Mouse (Mus musculus): ENCODE measurements around the gene Pmp22.
A peak's percentile ranks its signal among the peaks of the same experiment; 100 is the strongest.

Gene Pmp22

GRCm38 (mm10) chr11:63128784-63129183 is at the start of gene Pmp22:
Gene Pmp22 (plus strand): TSS chr11:63128982.
- DNase-seq: no peak

- DNase-seq: no peak
These were observed 44.2 kb upstream of the Pmp22 start for GRCm38 (mm10) chr11:63084536-63084935.

- DNase-seq: no peak
These were observed 40.1 kb upstream of the Pmp22 start for GRCm38 (mm10) chr11:63088672-63089071.

- DNase-seq: peak; percentile 42
These were observed 38.6 kb upstream of the Pmp22 start for GRCm38 (mm10) chr11:63090210-63090609.

- no peak for DNase-seq
These were observed 37.8 kb upstream of the Pmp22 start for GRCm38 (mm10) chr11:63090986-63091385.

GRCm38 (mm10) chr11:63092271-63092670 is 36.5 kb upstream of the Pmp22 start:
- peak; percentile 50 for DNase-seq

- peak; percentile 12 for DNase-seq
These were observed 35.2 kb upstream of the Pmp22 start for GRCm38 (mm10) chr11:63093601-63094000.

GRCm38 (mm10) chr11:63094496-63094895 is 34.3 kb upstream of the Pmp22 start:
- no peak for DNase-seq

GRCm38 (mm10) chr11:63098016-63098415 is 30.8 kb upstream of the Pmp22 start:
- no peak for DNase-seq

- DNase-seq: no peak
These were observed 29.4 kb upstream of the Pmp22 start for GRCm38 (mm10) chr11:63099390-63099789.

- DNase-seq: no peak
These were observed 25.5 kb upstream of the Pmp22 start for GRCm38 (mm10) chr11:63103256-63103655.

- no peak for DNase-seq
These were observed 24.8 kb upstream of the Pmp22 start for GRCm38 (mm10) chr11:63104026-63104425.

- no peak for DNase-seq
These were observed 19.5 kb upstream of the Pmp22 start for GRCm38 (mm10) chr11:63109230-63109775.

GRCm38 (mm10) chr11:63110329-63110728 is 18.5 kb upstream of the Pmp22 start:
- DNase-seq: no peak

- peak; percentile 74 for DNase-seq
These were observed 13.8 kb upstream of the Pmp22 start for GRCm38 (mm10) chr11:63114807-63115641.

GRCm38 (mm10) chr11:63116652-63117051 is 12.1 kb upstream of the Pmp22 start:
- no peak for DNase-seq

GRCm38 (mm10) chr11:63117266-63117665 is 11.5 kb upstream of the Pmp22 start:
- DNase-seq: no peak

GRCm38 (mm10) chr11:63119791-63120190 is 9.0 kb upstream of the Pmp22 start:
- no peak for DNase-seq

- DNase-seq: no peak
These were observed 6.5 kb upstream of the Pmp22 start for GRCm38 (mm10) chr11:63122249-63122648.

- no peak for DNase-seq
These were observed 5.9 kb upstream of the Pmp22 start for GRCm38 (mm10) chr11:63122776-63123350.

- DNase-seq: no peak
These were observed 4.5 kb upstream of the Pmp22 start for GRCm38 (mm10) chr11:63124316-63124715.

- no peak for DNase-seq
These were observed 2.8 kb upstream of the Pmp22 start for GRCm38 (mm10) chr11:63125832-63126456.

GRCm38 (mm10) chr11:63126976-63127375 is 1.8 kb upstream of the Pmp22 start:
- DNase-seq: no peak

- DNase-seq: no peak
These were observed 1.3 kb upstream of the Pmp22 start for GRCm38 (mm10) chr11:63127513-63127912.

Data from lung, postnatal 14 days (tissue).